Mouse (Mus musculus) C2C12 (cell line): ENCODE results near the gene Spata45. TPM values are rescaled to one million over a fixed set of nuclear protein-coding genes. Genes with fewer than 3 reads are reported as not detected.

Experiments used
- H3K27me3 ChIP-seq: one replicate; pipeline ENCODE4 v1.6.1; 2011; ENCODE audit not compliant: control insufficient read depth, insufficient read depth, insufficient read length
- H3K36me3 ChIP-seq: one replicate; pipeline ENCODE4 v1.6.1; 2011; ENCODE audit not compliant: control insufficient read depth, insufficient read depth
- H3K4me3 ChIP-seq: one replicate; pipeline ENCODE4 v1.5.1; 2011; ENCODE audit warnings: mild to moderate bottlenecking, control low read depth; ENCODE audit not compliant: poor library complexity, insufficient read depth, severe bottlenecking
- H3K79me2 ChIP-seq: one replicate; pipeline ENCODE4 v1.6.1; 2011; ENCODE audit not compliant: control insufficient read depth, insufficient read depth
- H3K79me3 ChIP-seq: one replicate; pipeline ENCODE4 v1.6.1; 2011; ENCODE audit warnings: low read depth, control low read depth
- H3ac ChIP-seq: one replicate; pipeline ENCODE3; 2011; ENCODE audit warnings: low read depth; ENCODE audit not compliant: control insufficient read depth, insufficient read length
- CEBPB ChIP-seq: IDR thresholded peaks from one replicate; pipeline ENCODE4 v1.6.1; 2011; ENCODE audit warnings: low read depth, mild to moderate bottlenecking, control low read depth, moderate library complexity
- CTCF ChIP-seq: IDR thresholded peaks from one replicate; pipeline ENCODE4 v1.5.1; 2011; ENCODE audit not compliant: control insufficient read depth, insufficient read depth, insufficient read length
- FOSL1 ChIP-seq: IDR thresholded peaks from one replicate; pipeline ENCODE4 v1.8.0; 2011; ENCODE audit warnings: mild to moderate bottlenecking, low read length; ENCODE audit not compliant: poor library complexity, insufficient read depth, severe bottlenecking
- MAX ChIP-seq: IDR thresholded peaks from one replicate; pipeline ENCODE4 v1.6.1; 2011; ENCODE audit warnings: mild to moderate bottlenecking, control low read depth
- MYOD1 ChIP-seq: IDR thresholded peaks from one replicate; pipeline ENCODE4 v1.6.1; 2011; ENCODE audit warnings: low read depth; ENCODE audit not compliant: control insufficient read depth, insufficient read length
- MYOG ChIP-seq: IDR thresholded peaks from one replicate; pipeline ENCODE4 v1.6.1; 2011; ENCODE audit not compliant: control insufficient read depth, insufficient read length; ENCODE audit errors: extremely low read depth
- USF1 ChIP-seq: IDR thresholded peaks from one replicate; pipeline ENCODE4 v1.6.1; 2011; ENCODE audit warnings: low read depth, mild to moderate bottlenecking, control low read depth, moderate library complexity
- polyA plus RNA-seq: library from polyadenylated mRNA; unstranded; fragments of >200 nt; fragmentation: generic; extraction: Trizol; gene quantifications from one replicate; pipeline ENCODE4 v1.2.1, GENCODE M21; 2012; ENCODE audit warnings: missing spikeins

The Spata45 gene
- polyA plus RNA-seq, 1 experiment: not detected

- no peaks in the 10 kb centered on the region for H3K27me3 ChIP-seq
- peaks cover 68% of the 10 kb centered on the region for H3K79me2 ChIP-seq
- TF ChIP-seq USF1 (no peak), CEBPB (no peak), FOSL1 (no peak), MYOG (no peak), MYOD1 (no peak), MAX (no peak), CTCF (no peak)
- H3K36me3 ChIP-seq: peaks cover 41% of the 10 kb centered on the region
- H3ac ChIP-seq: no peak overlapping the region
- peaks cover 45% of the 10 kb centered on the region for H3K79me3 ChIP-seq
- H3K4me3 ChIP-seq: no peak overlapping the region
These were observed 28.1 kb downstream of the Spata45 start for GRCm38 (mm10) chr1:191064535-191064934.

DNA sequence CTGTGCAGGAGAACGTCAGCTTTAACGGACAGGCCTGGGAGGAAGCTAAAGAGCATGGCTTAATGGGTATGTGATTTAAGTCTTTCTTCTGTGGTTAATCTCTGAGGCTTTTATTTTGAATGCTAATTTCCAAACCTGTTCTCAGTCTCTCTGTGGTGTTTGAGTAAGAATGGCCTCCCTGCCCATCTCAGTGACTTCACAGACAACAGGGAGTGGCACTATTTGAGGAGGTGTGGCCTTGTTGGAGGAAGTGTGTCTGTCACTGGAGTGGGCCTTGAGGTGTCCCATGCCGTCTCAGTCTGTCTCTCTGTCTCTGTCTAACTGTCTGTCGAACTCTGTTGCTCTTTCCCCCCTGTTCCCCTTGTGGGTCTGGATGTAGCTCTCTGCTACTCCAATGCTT lies 28.7 kb downstream of the Spata45 start:
- no peak for TF ChIP-seq MAX
- no peak for TF ChIP-seq FOSL1
- TF ChIP-seq CEBPB: no peak
- Histone ChIP-seq H3K79me3 (peaks cover 45% of the 10 kb centered on the region), H3K27me3 (no peaks in the 10 kb centered on the region), H3ac (no peak overlapping the region), H3K4me3 (no peak overlapping the region), H3K36me3 (peaks cover 47% of the 10 kb centered on the region), H3K79me2 (peaks cover 68% of the 10 kb centered on the region)

- peaks cover 44% of the 10 kb centered on the region for H3K79me3 ChIP-seq
- no peaks in the 10 kb centered on the region for H3K27me3 ChIP-seq
- no peak overlapping the region for H3K4me3 ChIP-seq
- TF ChIP-seq USF1 (no peak), FOSL1 (no peak), MYOG (no peak), CEBPB (no peak)
- H3K36me3 ChIP-seq: peaks cover 77% of the 10 kb centered on the region
- H3ac ChIP-seq: no peak overlapping the region
- peaks cover 68% of the 10 kb centered on the region for H3K79me2 ChIP-seq
These were observed 31.9 kb downstream of the Spata45 start for GRCm38 (mm10) chr1:191068377-191068776.

GRCm38 (mm10) chr1:191070259-191070658 lies 33.8 kb downstream of the Spata45 start:
- peaks cover 49% of the 10 kb centered on the region for H3K79me2 ChIP-seq
- no peak overlapping the region for H3ac ChIP-seq
- H3K27me3 ChIP-seq: no peaks in the 10 kb centered on the region
- TF ChIP-seq MAX (no peak), CTCF (no peak), CEBPB (no peak), MYOG (no peak), USF1 (no peak), MYOD1 (no peak), FOSL1 (no peak)
- peaks cover 87% of the 10 kb centered on the region for H3K36me3 ChIP-seq
- no peak overlapping the region for H3K4me3 ChIP-seq
- H3K79me3 ChIP-seq: peaks cover 26% of the 10 kb centered on the region

- no peak overlapping the region for H3ac ChIP-seq
- peaks cover 35% of the 10 kb centered on the region for H3K79me2 ChIP-seq
- no peaks in the 10 kb centered on the region for H3K27me3 ChIP-seq
- TF ChIP-seq CEBPB (no peak), FOSL1 (no peak), MAX (no peak), MYOD1 (no peak), USF1 (no peak), MYOG (no peak), CTCF (no peak)
- H3K4me3 ChIP-seq: no peak overlapping the region
- peaks cover 89% of the 10 kb centered on the region for H3K36me3 ChIP-seq
- peaks cover 19% of the 10 kb centered on the region for H3K79me3 ChIP-seq
These were observed 35.2 kb downstream of the Spata45 start for GRCm38 (mm10) chr1:191071613-191072012.

DNA sequence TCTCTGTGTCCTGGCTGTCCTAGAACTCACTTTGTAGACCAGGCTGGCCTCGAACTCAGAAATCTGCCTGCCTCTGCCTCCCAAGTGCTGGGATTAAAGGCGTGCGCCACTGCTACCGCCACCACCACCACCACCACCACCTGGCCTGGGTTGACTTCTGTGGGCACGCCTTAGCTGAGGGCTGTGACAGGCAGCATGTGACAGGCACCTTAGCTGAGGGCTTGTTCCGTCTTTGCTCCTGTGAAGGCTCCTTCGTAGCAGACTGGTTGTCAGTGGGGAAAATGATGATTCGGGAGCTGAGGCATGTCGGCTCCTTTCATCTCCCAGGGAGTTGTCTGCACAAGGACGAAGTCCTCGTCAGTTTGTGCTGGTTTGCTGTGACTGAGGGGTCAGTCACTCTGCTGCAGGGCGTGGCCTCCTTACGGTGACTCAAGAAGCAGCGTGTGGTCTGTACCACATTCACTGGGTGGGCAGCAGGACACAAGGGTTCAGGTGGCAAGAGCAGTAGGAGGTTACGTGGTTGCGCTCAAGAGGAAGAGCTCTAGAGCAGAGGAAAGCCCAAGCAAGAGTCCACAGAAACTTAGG lies 36.0 kb downstream of the Spata45 start:
- Histone ChIP-seq H3K4me3 (no peak overlapping the region), H3K79me3 (peaks cover 14% of the 10 kb centered on the region), H3K27me3 (no peaks in the 10 kb centered on the region), H3K36me3 (peaks cover 92% of the 10 kb centered on the region), H3ac (no peak overlapping the region), H3K79me2 (peaks cover 35% of the 10 kb centered on the region)
- TF ChIP-seq CEBPB (no peak), MAX (no peak), MYOG (no peak), CTCF (no peak), MYOD1 (no peak), USF1 (no peak), FOSL1 (no peak)
